Mouse (Mus musculus) spleen, adult 2 months (tissue): ENCODE results near the gene Sytl3. TPM values are rescaled to one million over a fixed set of nuclear protein-coding genes. Genes with fewer than 3 reads are reported as not detected.
"Not testable (repeated sequence)": the region's sequence is repeated elsewhere in the genome, so short reads cannot be mapped to it uniquely, and the experiment has no call there.

Experiments used
- DNase-seq, 2 experiments: peaks; one replicate each; pipeline versions ENCODE4 v3.0.0 to v3.0.0-alpha.2; 2012 to 2021; ENCODE audit warnings: low spot score in 2 of 2, low read depth in 1 of 2
- H3K27ac ChIP-seq: fragments of 200-500 bp; 2 replicates; pipeline ENCODE4 v1.5.1; 2012; ENCODE audit warnings: low read length, inconsistent platforms; ENCODE audit not compliant: insufficient read depth
- H3K27me3 ChIP-seq: fragments of 200-500 bp; 2 replicates; pipeline ENCODE4 v1.6.1; 2012; ENCODE audit warnings: mild to moderate bottlenecking, moderate library complexity, low read length, inconsistent platforms; ENCODE audit not compliant: control insufficient read depth, insufficient read depth
- H3K36me3 ChIP-seq: fragments of 200-500 bp; 2 replicates; pipeline ENCODE4 v1.6.1; 2012; ENCODE audit warnings: mild to moderate bottlenecking, low read length, inconsistent platforms; ENCODE audit not compliant: control insufficient read depth, insufficient read depth
- H3K4me1 ChIP-seq: fragments of 200-500 bp; 2 replicates; pipeline ENCODE4 v1.6.1; 2011; ENCODE audit warnings: inconsistent platforms; ENCODE audit not compliant: control insufficient read depth, insufficient read depth, insufficient read length
- H3K4me3 ChIP-seq: fragments of 200-500 bp; 2 replicates; pipeline ENCODE4 v1.5.1; 2011; ENCODE audit warnings: mild to moderate bottlenecking, inconsistent platforms; ENCODE audit not compliant: insufficient read depth, insufficient read length; ENCODE audit errors: extremely low read depth
- WGBS: fragments of 180-500 bp; shearing (Covaris S2); methylation state at CpG from one replicate; pipeline ENCODE4 v1.1.7; 2018; 5-methylcytosine and 5-hydroxymethylcytosine counted together
- polyA plus RNA-seq: library from polyadenylated mRNA; depleted of rRNA; stranded (reverse); fragments of >200 nt; gene quantifications from 2 replicates; pipeline ENCODE4 v1.2.3, GENCODE M21; 2012

Gene Sytl3
- polyA plus RNA-seq, 1 experiment: 3.8 TPM

- DNase-seq, H3K36me3 ChIP-seq, H3K4me3 ChIP-seq, H3K27me3 ChIP-seq, H3K27ac ChIP-seq, H3K4me1 ChIP-seq: not testable (repeated sequence)
- 97% methylated on average over 2 of the region's 4 CpGs for WGBS
These were observed 30.5 kb downstream of the Sytl3 start for GRCm38 (mm10) chr17:6689344-6689743.

DNA sequence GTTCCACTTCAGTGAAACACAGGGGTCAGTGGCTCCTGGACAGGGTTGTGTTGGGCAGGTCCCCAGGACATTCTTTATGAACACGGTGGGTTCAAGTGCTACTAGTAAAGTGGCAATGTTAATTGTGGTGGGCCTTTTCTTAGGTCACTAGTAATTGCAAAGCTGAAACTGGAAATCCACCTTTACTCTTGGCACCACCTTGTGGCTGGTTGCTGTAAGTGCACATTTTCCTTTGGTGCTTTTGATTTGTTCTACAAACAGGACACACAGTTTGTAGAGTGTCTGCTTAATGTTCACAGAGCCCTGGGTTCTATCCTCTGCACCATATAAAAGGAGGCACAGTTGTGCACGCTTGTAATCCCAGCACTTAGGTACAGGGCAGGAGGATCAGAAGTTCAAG is 32.7 kb downstream of the Sytl3 start:
- H3K36me3 ChIP-seq, H3K4me1 ChIP-seq, H3K27me3 ChIP-seq, H3K27ac ChIP-seq, H3K4me3 ChIP-seq: not testable (repeated sequence)
- peak; percentile 8 to 84 for DNase-seq
- 15% methylated on average over 2 of the region's 2 CpGs for WGBS

- not testable (repeated sequence) for H3K4me1 ChIP-seq, H3K36me3 ChIP-seq, H3K27me3 ChIP-seq, DNase-seq, H3K27ac ChIP-seq, H3K4me3 ChIP-seq
- WGBS: 81% methylated on average over 9 of the region's 9 CpGs
These were observed 36.8 kb downstream of the Sytl3 start for GRCm38 (mm10) chr17:6695712-6696111.

- not testable (repeated sequence) for H3K36me3 ChIP-seq, H3K27me3 ChIP-seq, H3K4me3 ChIP-seq, H3K27ac ChIP-seq, H3K4me1 ChIP-seq, DNase-seq
- WGBS: 69% methylated on average over 8 of the region's 8 CpGs
These were observed 37.6 kb downstream of the Sytl3 start for GRCm38 (mm10) chr17:6696521-6696920.

- H3K27ac ChIP-seq, H3K27me3 ChIP-seq, H3K36me3 ChIP-seq, H3K4me3 ChIP-seq, H3K4me1 ChIP-seq: not testable (repeated sequence)
- 23% methylated on average over 4 of the region's 4 CpGs for WGBS
- peak; percentile 9 to 42 for DNase-seq
These were observed 38.4 kb downstream of the Sytl3 start for GRCm38 (mm10) chr17:6697224-6697775.

- H3K27me3 ChIP-seq, H3K4me3 ChIP-seq, H3K36me3 ChIP-seq, DNase-seq, H3K27ac ChIP-seq, H3K4me1 ChIP-seq: not testable (repeated sequence)
- WGBS: 83% methylated on average over 9 of the region's 9 CpGs
These were observed 40.6 kb downstream of the Sytl3 start for GRCm38 (mm10) chr17:6699502-6699901.

DNA sequence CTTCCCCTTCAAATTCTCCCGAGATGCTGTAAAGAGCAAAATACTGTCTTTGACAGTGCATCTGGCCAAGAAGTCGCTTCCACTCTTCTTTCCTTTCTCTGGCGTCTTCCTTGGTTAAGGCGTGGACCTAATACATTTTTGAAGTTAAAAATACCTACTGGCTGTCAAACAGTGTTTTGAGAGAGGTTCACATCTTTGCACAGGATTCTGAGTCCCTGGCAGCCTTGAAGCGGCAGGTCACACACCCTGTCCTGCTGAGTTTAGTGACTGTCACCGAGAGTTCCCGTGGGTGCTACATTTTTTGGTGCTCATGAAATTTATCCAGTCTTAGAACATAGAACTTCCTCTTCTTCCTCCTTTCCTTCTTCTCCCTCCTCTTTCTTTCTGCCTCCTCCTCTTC is 41.2 kb downstream of the Sytl3 start:
- H3K27ac ChIP-seq, H3K36me3 ChIP-seq, DNase-seq, H3K4me3 ChIP-seq, H3K27me3 ChIP-seq, H3K4me1 ChIP-seq: not testable (repeated sequence)
- 54% methylated on average over 5 of the region's 7 CpGs for WGBS

DNA sequence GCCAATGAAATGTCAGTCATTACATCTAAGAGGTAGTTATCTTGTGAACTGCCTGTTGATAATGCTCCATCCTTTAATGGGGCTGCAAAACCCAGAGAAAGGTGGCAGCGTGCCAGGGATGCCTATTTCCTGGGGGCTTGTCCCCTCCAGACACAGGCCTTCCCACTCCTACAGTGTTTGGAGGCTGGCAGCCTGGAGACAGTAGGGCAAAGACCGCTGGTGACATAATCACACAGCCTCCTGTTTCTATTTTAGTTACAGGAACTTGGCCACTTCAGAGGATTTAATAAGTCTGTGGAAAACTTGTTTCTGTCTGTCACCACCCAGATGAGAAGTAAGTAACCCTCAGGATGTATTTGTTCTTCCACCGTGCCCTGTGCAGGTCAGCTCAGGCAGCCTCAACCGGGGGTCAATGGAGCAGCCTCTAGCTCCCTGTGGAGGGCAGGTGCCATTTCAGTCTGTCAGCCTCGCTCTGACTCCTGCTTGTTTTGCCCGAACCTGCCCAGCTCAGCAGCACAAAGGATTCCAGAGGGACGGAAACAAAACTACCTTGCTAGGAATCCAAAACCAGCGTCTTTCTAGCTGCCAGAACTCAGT is 43.8 kb downstream of the Sytl3 start:
- not testable (repeated sequence) for H3K27me3 ChIP-seq, H3K4me1 ChIP-seq, DNase-seq, H3K27ac ChIP-seq, H3K4me3 ChIP-seq, H3K36me3 ChIP-seq
- WGBS: 24% methylated on average over 2 of the region's 8 CpGs

GRCm38 (mm10) chr17:6703381-6704270 is 44.7 kb downstream of the Sytl3 start:
- H3K27me3 ChIP-seq, H3K27ac ChIP-seq, H3K4me3 ChIP-seq, DNase-seq, H3K4me1 ChIP-seq, H3K36me3 ChIP-seq: not testable (repeated sequence)
- 80% methylated on average over 9 of the region's 9 CpGs for WGBS

GRCm38 (mm10) chr17:6706448-6706847 is 47.6 kb downstream of the Sytl3 start:
- not testable (repeated sequence) for H3K27ac ChIP-seq, DNase-seq
- WGBS: 95% methylated on average over 5 of the region's 5 CpGs

More at GRCm38 (mm10) chr17:6706448-6706847, 47.6 kb downstream of the Sytl3 start:
- not testable (repeated sequence) for H3K4me1 ChIP-seq, H3K36me3 ChIP-seq, H3K4me3 ChIP-seq, H3K27me3 ChIP-seq
